Mouse (Mus musculus): ENCODE results near the gene Gm21994. TPM values are rescaled to one million over a fixed set of nuclear protein-coding genes. Genes with fewer than 3 reads are reported as not detected.
"Not testable (repeated sequence)": the region's sequence is repeated elsewhere in the genome, so short reads cannot be mapped to it uniquely, and the experiment has no call there.

Gene Gm21994
- total and polyA plus RNA-seq, 3 experiments = 3.3 to 9.3 (median 8.7) TPM

DNA sequence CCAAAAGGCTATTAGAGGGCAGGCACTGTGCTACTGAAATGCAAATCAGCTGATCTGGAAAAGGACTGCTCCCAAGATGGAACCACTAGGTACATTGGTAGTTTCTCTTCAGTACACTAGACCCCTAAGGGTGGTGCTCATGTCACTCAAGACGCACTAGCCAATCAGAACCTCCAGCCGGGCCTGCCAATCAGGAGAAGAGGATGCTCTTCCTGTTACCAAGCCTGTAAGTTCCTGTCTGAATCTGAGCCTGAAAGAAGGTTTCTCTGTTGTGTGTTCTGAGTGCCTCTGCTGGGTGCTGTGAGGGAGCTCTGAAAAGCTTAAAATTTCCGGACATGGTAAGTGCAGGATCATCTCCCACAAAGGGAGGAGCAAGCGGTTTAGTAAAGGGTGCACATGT is 1.9 kb upstream of the Gm21994 start, which contains the start of gene Gm14124:
Gene Gm14124 (plus strand): TSS at position 227 of the 400 bp plus-strand sequence.
- DNase-seq (ENCODE audit: extremely low read depth) = peak; percentile 83
- TF ChIP-seq POLR2A (IDR thresholded peaks at IDR 0.05; ENCODE audit: low read depth, low read length) = peak; percentile 42
- peak; percentile 46; the same call in 1 of the 2 replicates for TF ChIP-seq ELF1 (IDR thresholded peaks at IDR 0.05; ENCODE audit: low read depth, low read length)
- TF ChIP-seq TBP (conservative IDR thresholded peaks at IDR 0.05; ENCODE audit: low read depth, low read length) = peak; percentile 57; the same call in 1 of the 2 replicates
- 0 out of 2 replicates have a peak, but pooled peaks have one; percentile 6 for TF ChIP-seq TCF12 (IDR thresholded peaks at IDR 0.05; ENCODE audit: low read depth, low read length)
- TF ChIP-seq CHD2 (IDR thresholded peaks at IDR 0.05; ENCODE audit: low read length) = peak; percentile 71
- peak; percentile 61 for TF ChIP-seq HCFC1 (IDR thresholded peaks at IDR 0.05; ENCODE audit: low read depth, low read length)
- peak; percentile 51; the same call in 1 of the 2 replicates for TF ChIP-seq MYC (IDR thresholded peaks at IDR 0.05; ENCODE audit: low read depth, low read length)
- peak within 1 kb of the TSS; percentile 34 to 63 (median 44) for H3K4me3 ChIP-seq (replicated peaks in 1 of 3; ENCODE audit: low read depth in 2 of 3, low read length in 2 of 3, poor library complexity in 1 of 3)
- peak within 1 kb of the TSS; percentile 46 for H3K27ac ChIP-seq (ENCODE audit: insufficient read depth, low read depth)
- H3K36me3 ChIP-seq (replicated peaks in 1 of 2; ENCODE audit: control insufficient read depth in 1 of 2, insufficient read depth in 1 of 2, low read length in 1 of 2); H3K79me2 ChIP-seq (replicated peaks; ENCODE audit: control insufficient read depth, extremely low read depth, insufficient read depth, poor library complexity, severe bottlenecking); H3K27me3 ChIP-seq (replicated peaks); H3K4me1 ChIP-seq (ENCODE audit: control insufficient read depth in 1 of 2, insufficient read depth in 2 of 2); in situ Hi-C loops (cut with MboI; ENCODE audit: low pct_ligation_motif_present, low pct_unique_long_range_greater_than_20kb, low sequenced_read_pairs); dilution Hi-C loops (cut with MboI; ENCODE audit: extremely low pct_ligation_motif_present, extremely low pct_unique_long_range_greater_than_20kb, low sequenced_read_pairs); H3K9me3 ChIP-seq (replicated peaks; ENCODE audit: low read length): not testable (repeated sequence)
- H3K4me2 ChIP-seq (ENCODE audit: insufficient read depth, low read depth, poor library complexity, severe bottlenecking) = peak within 1 kb of the TSS; percentile 93
- H3K9ac ChIP-seq (ENCODE audit: insufficient read depth, low read depth) = peak within 1 kb of the TSS; percentile 76

DNA sequence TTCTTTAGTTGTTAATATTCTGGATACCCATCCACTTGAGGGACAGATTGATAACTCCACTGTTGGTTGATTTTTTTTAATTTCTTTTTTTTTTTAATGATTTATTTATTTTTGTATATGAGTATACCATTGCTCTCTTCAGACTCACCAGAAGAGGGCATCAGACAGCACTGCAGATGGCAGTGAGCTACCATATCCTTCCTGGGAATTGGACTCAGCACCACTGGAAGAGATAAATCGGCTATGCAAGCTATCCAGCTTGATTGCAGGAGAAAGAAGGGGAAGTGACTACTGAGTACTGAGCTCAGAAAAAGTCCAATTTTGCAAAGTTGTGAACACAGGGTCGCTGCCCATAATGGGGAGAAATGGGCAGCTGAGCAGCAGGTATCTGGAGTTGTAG is 1.5 kb upstream of the Gm21994 start:
- H3K9me3 ChIP-seq (replicated peaks; ENCODE audit: low read length); H3K4me1 ChIP-seq (ENCODE audit: control insufficient read depth in 1 of 2, insufficient read depth in 2 of 2); H3K79me2 ChIP-seq (replicated peaks; ENCODE audit: control insufficient read depth, extremely low read depth, insufficient read depth, poor library complexity, severe bottlenecking); H3K36me3 ChIP-seq (replicated peaks in 1 of 2; ENCODE audit: control insufficient read depth in 1 of 2, insufficient read depth in 1 of 2, low read length in 1 of 2); in situ Hi-C loops (cut with MboI; ENCODE audit: low pct_ligation_motif_present, low pct_unique_long_range_greater_than_20kb, low sequenced_read_pairs); dilution Hi-C loops (cut with MboI; ENCODE audit: extremely low pct_ligation_motif_present, extremely low pct_unique_long_range_greater_than_20kb, low sequenced_read_pairs); H3K27me3 ChIP-seq (replicated peaks); H3K9ac ChIP-seq (ENCODE audit: insufficient read depth, low read depth): not testable (repeated sequence)
- Histone ChIP-seq H3K27ac (ENCODE audit: insufficient read depth, low read depth) (peak overlapping the region; percentile 46), H3K4me2 (ENCODE audit: insufficient read depth, low read depth, poor library complexity, severe bottlenecking) (peak overlapping the region; percentile 93), H3K4me3 (replicated peaks in 1 of 3; ENCODE audit: low read depth in 2 of 3, low read length in 2 of 3, poor library complexity in 1 of 3) (peak overlapping the region; percentile 23 to 59 (median 44))
- TF ChIP-seq TCF12 (IDR thresholded peaks at IDR 0.05; ENCODE audit: low read depth, low read length) = 0 out of 2 replicates have a peak, but pooled peaks have one; percentile 1
- peak; percentile 29 for DNase-seq (ENCODE audit: extremely low read depth)

DNA sequence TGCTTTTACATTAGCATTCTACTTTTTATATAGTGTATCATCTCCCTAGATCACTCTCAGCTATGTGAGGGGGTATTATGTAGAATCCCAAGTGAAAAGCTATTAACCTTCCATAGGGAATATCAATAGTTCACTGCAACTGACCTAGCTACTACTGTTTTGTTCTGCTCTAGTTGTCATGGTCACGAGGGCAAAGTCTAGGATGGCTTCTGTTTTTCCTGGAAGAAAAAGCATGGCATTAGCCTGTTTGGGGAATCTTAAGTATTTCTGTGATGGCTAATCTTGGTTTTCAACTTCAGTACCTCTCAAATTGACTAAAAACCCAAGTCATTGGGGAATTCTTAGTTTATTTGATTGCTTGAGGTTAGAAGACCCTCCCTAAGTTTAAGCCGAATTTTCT is 12.2 kb downstream of the Gm21994 start:
- H3K27me3 ChIP-seq (replicated peaks) = no peaks in the 10 kb centered on the region
- dilution Hi-C loops (cut with MboI; ENCODE audit: extremely low pct_ligation_motif_present, extremely low pct_unique_long_range_greater_than_20kb, low sequenced_read_pairs) (no loop called here), in situ Hi-C loops (cut with MboI; ENCODE audit: low pct_ligation_motif_present, low pct_unique_long_range_greater_than_20kb, low sequenced_read_pairs) (no loop called here)
- peaks cover 5% of the 10 kb centered on the region for H3K9me3 ChIP-seq (replicated peaks; ENCODE audit: low read length)
- H3K4me1 ChIP-seq (ENCODE audit: control insufficient read depth in 1 of 2, insufficient read depth in 2 of 2) = no peaks in the 10 kb centered on the region
- DNase-seq (ENCODE audit: extremely low read depth) = no peak
- TF ChIP-seq POLR2AphosphoS2 (IDR thresholded peaks at IDR 0.05; ENCODE audit: low read depth, low read length) (no peak), NELFE (IDR thresholded peaks at IDR 0.05; ENCODE audit: low read depth, low read length) (no peak), SMC3 (IDR thresholded peaks at IDR 0.05; ENCODE audit: low read depth, low read length) (no peak), TBP (conservative IDR thresholded peaks at IDR 0.05; ENCODE audit: low read depth, low read length) (no peak), MAZ (IDR thresholded peaks at IDR 0.05; ENCODE audit: low read depth, low read length) (no peak), E2F4 (IDR thresholded peaks at IDR 0.05; ENCODE audit: insufficient replicate concordance, low read depth, low read length) (no peak), ZKSCAN1 (IDR thresholded peaks at IDR 0.05; ENCODE audit: borderline replicate concordance, low read depth, low read length) (no peak), CHD2 (IDR thresholded peaks at IDR 0.05; ENCODE audit: low read length) (no peak), NRF1 (IDR thresholded peaks at IDR 0.05; ENCODE audit: low read depth, low read length) (no peak), MAX (IDR thresholded peaks at IDR 0.05; ENCODE audit: low read length) (no peak), RAD21 (IDR thresholded peaks at IDR 0.05; ENCODE audit: low read depth, low read length) (no peak), GABPA (IDR thresholded peaks at IDR 0.05; ENCODE audit: insufficient replicate concordance, low read depth, low read length) (no peak), CHD1 (IDR thresholded peaks at IDR 0.05; ENCODE audit: low read depth, low read length) (no peak), RCOR1 (conservative IDR thresholded peaks at IDR 0.05; ENCODE audit: low read depth, low read length) (no peak), ELF1 (IDR thresholded peaks at IDR 0.05; ENCODE audit: low read depth, low read length) (no peak), ETS1 (conservative IDR thresholded peaks at IDR 0.05; ENCODE audit: low read depth, low read length) (no peak), MXI1 (IDR thresholded peaks at IDR 0.05; ENCODE audit: low read depth, low read length) (no peak)
- H3K4me3 ChIP-seq (replicated peaks in 1 of 3; ENCODE audit: low read depth in 2 of 3, low read length in 2 of 3, poor library complexity in 1 of 3) = no peak overlapping the region
- no peak overlapping the region for H3K9ac ChIP-seq (ENCODE audit: insufficient read depth, low read depth)
- H3K27ac ChIP-seq (ENCODE audit: insufficient read depth, low read depth) = no peak overlapping the region
- H3K79me2 ChIP-seq (replicated peaks; ENCODE audit: control insufficient read depth, extremely low read depth, insufficient read depth, poor library complexity, severe bottlenecking) = no peaks in the 10 kb centered on the region
- H3K36me3 ChIP-seq (replicated peaks in 1 of 2; ENCODE audit: control insufficient read depth in 1 of 2, insufficient read depth in 1 of 2, low read length in 1 of 2) = peaks cover 1 to 3% of the 10 kb centered on the region in 2 experiments
- no peak overlapping the region for H3K4me2 ChIP-seq (ENCODE audit: insufficient read depth, low read depth, poor library complexity, severe bottlenecking)

Measured in CH12.LX (cell line).